Mouse (Mus musculus): ENCODE data around the gene Cdhr4.

Cdhr4 gene

GRCm38 (mm10) chr9:107975399-107976386, 16.6 kb upstream of the Cdhr4 start, which contains the start of gene Uba7:
TSS of gene Uba7 (plus strand) at chr9:107975505.
- peak; percentile 40 for DNase-seq

GRCm38 (mm10) chr9:107978815-107979214, 13.5 kb upstream of the Cdhr4 start:
- no peak for DNase-seq

- DNase-seq = peak; percentile 72
Measured at GRCm38 (mm10) chr9:107981684-107982605, 10.4 kb upstream of the Cdhr4 start.

- peak; percentile 89 for DNase-seq
Measured at GRCm38 (mm10) chr9:107982681-107983346, 9.5 kb upstream of the Cdhr4 start, which contains the start of gene Gm20661. TSS of gene Gm20661 (plus strand) at chr9:107983058.

GRCm38 (mm10) chr9:107983421-107983890, 8.8 kb upstream of the Cdhr4 start:
- DNase-seq = peak; percentile 96

- peak; percentile 17 for DNase-seq
Measured at GRCm38 (mm10) chr9:107984052-107984753, 8.1 kb upstream of the Cdhr4 start.

- no peak for DNase-seq
Measured at GRCm38 (mm10) chr9:107984754-107985055, 7.6 kb upstream of the Cdhr4 start.

- DNase-seq = peak; percentile 93
Measured at GRCm38 (mm10) chr9:107985131-107986119, 6.9 kb upstream of the Cdhr4 start, which contains the start of gene Inka1. TSS of gene Inka1 (minus strand) at chr9:107985879.

- peak; percentile 93 for DNase-seq
Measured at GRCm38 (mm10) chr9:107986376-107986775, 5.9 kb upstream of the Cdhr4 start.

- no peak for DNase-seq
Measured at GRCm38 (mm10) chr9:107987950-107988349, 4.3 kb upstream of the Cdhr4 start.

- no peak for DNase-seq
Measured at GRCm38 (mm10) chr9:107993013-107993412, 716 bp downstream of the Cdhr4 start.

GRCm38 (mm10) chr9:107994464-107994863, 2.2 kb downstream of the Cdhr4 start:
- DNase-seq = no peak

- DNase-seq = no peak
Measured at GRCm38 (mm10) chr9:107995513-107995912, 3.2 kb downstream of the Cdhr4 start.

GRCm38 (mm10) chr9:107996049-107996448, 3.8 kb downstream of the Cdhr4 start, which contains the start of gene Gm20662:
TSS of gene Gm20662 (plus strand) at chr9:107996349.
- DNase-seq = no peak

GRCm38 (mm10) chr9:108001922-108002770, 9.8 kb downstream of the Cdhr4 start, which contains the start of gene Ip6k1:
TSS of gene Ip6k1 (plus strand) at chr9:108002501.
- DNase-seq = peak; percentile 100

- DNase-seq = peak; percentile 57
Measured at GRCm38 (mm10) chr9:108002778-108003530, 10.7 kb downstream of the Cdhr4 start.

GRCm38 (mm10) chr9:108003531-108003890, 11.2 kb downstream of the Cdhr4 start:
- peak; percentile 18 for DNase-seq

- DNase-seq = no peak
Measured at GRCm38 (mm10) chr9:108008041-108008440, 15.7 kb downstream of the Cdhr4 start.

- DNase-seq = no peak
Measured at GRCm38 (mm10) chr9:108010385-108010784, 18.1 kb downstream of the Cdhr4 start.
